Mouse (Mus musculus): ENCODE measurements around the gene Fuca1. TPM values are rescaled to one million over a fixed set of nuclear protein-coding genes. Genes with fewer than 3 reads are reported as not detected.
A peak's percentile ranks its signal among the peaks of the same experiment; 100 is the strongest.
"Not testable (repeated sequence)": the region's sequence is repeated elsewhere in the genome, so short reads cannot be mapped to it uniquely, and the experiment has no call there.

The Fuca1 gene
- total RNA-seq, 1 experiment from 2014 or later = 93.9 TPM

DNA sequence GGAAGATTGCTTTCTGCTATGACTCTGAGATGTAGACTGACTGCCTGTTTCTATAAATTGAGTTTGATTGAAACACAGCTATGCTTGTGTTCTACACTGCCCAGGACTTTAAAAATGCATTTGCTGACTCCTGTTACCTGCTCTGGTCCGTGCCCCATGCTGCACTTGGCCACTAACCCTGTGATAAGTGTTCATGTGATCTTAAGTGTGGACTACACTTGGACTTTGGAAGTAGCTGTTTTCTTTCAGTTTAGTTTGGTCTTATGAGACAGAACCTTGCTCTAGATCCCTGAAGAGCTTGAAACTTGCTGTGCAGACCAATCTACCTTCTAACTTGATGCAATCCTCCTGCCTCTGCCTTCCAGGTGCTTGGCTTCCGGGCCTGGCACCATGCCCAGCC, 3.9 kb downstream of the Fuca1 start:
- DNase-seq = no peak

- DNase-seq = no peak
Measured at GRCm38 (mm10) chr4:135925341-135925740, 4.8 kb downstream of the Fuca1 start.

GRCm38 (mm10) chr4:135926195-135926808, 5.8 kb downstream of the Fuca1 start:
- DNase-seq = no peak

- DNase-seq = no peak
Measured at GRCm38 (mm10) chr4:135926861-135927260, 6.3 kb downstream of the Fuca1 start.

GRCm38 (mm10) chr4:135928376-135928775, 7.8 kb downstream of the Fuca1 start:
- no peak for DNase-seq

DNA sequence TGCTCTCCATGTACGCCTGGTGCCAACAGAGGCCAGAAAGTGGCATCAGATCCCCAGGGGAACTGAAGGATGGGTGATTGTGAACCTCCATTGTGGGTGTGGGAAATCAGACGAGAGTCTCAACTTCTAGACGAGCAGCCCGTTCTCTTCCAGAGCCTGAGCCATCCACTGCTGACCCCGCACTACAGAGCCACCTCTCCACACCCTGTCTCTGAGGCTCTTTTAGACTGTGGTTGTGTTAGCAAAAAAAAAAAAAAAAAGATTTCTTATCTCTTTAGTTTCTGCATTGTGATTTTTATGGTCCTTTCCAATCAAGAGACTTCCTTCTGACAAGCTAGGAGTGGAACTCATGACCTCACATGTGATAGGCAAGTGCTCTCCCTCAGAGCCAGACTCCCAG, 8.9 kb downstream of the Fuca1 start:
- DNase-seq = no peak

DNA sequence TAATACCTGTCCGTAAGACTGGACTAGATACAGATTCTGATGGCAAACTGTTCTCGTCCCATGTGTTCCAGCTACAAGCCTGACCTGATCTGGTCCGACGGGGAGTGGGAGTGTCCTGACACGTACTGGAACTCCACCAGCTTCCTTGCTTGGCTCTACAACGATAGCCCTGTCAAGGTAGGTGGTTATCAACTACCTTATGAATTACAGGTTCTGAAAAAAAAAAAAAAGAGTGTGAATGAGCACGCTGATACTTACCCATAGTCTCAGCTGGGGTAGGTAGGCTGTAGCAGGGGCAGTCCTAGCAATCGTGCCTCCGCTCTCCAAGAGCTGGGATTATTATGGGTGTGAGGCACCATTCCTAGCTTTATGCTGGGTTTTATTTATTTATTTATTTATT, 9.3 kb downstream of the Fuca1 start:
- no peak for DNase-seq

- DNase-seq = no peak
Measured at GRCm38 (mm10) chr4:135930239-135930638, 9.7 kb downstream of the Fuca1 start.

- no peak for DNase-seq
Measured at GRCm38 (mm10) chr4:135931832-135932231, 11.3 kb downstream of the Fuca1 start.

- DNase-seq = no peak
Measured at GRCm38 (mm10) chr4:135934708-135935500, 14.4 kb downstream of the Fuca1 start.

DNA sequence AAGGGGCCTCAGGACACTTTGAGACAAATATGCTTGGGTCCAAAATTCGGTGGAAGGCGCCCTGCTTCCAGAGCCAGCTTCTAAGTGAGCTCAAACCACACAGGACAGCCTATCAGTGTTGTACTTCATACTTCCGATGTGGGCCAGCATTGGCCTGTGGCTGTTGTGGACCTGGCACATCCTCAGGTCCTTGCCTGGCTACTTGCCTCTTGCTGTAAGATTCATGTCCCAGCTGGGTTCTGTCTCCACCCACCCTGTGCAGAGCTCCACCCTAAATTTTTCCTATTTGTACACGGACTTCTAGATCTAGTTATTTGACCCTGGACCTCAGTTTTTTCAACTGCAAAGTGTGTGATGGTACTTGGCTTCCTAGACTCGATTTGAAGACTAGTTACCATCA, 15.0 kb downstream of the Fuca1 start:
- DNase-seq = no peak

- DNase-seq = no peak
Measured at GRCm38 (mm10) chr4:135938858-135939257, 18.3 kb downstream of the Fuca1 start.

DNA sequence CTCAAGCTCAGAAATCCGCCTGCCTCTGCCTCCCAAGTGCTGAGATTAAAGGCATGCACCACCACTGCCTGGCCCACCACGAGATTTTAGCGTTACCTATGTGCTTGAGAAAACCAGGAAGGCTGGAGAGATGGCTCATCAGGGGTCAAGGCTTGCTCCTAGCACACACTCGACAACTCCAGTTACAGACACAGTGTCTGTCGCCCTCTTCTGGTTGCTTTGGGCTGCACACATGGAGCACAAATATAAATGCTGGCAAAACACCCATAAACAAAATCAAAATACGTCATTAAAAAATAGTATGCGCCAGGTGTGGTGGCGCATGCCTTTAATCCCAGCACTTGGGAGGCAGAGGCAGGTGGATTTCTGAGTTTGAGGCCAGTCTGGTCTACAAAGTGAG, 20.5 kb downstream of the Fuca1 start:
- not testable (repeated sequence) for DNase-seq

GRCm38 (mm10) chr4:135942193-135942592, 21.7 kb downstream of the Fuca1 start:
- DNase-seq = no peak

DNA sequence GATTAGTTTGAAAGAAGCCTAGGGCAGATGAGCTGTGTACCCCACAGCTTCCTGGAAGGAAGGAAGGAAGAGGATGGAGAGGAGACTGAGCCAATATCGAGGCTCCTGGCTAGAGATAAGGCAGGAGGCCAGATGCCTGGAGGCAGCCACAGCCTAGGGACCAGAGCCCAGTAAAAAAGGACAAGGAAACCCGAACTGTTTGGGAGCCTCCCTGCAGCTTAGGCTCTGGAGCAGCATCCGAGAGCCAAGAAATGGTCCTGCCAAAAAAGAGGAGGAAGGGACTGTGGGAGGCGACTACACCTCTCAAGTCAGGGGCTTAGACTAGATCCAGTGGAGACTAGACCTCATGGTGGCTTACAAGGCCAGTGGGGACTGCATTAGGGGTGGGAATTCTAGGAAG, 22.9 kb downstream of the Fuca1 start:
- DNase-seq = no peak

- no peak for DNase-seq
Measured at GRCm38 (mm10) chr4:135945706-135946105, 25.2 kb downstream of the Fuca1 start.

DNA sequence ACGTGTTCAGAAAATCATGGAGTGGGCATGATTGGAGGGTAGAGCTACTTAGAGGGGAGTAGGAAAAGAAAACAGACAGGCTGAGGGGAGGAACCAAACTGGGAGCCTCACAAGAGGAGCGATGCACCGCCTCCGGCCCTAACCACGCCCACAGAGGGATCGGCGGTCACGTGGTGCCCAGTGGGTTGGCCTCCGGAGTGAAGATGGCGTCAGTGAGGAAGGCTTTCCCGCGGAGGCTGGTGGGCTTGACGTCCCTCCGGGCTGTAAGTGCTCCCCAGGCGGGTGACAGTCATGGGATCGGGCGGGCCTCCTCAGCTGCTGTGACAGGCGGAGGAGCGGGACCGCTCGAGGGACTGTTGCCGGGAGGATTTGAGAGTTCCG, 25.7 kb downstream of the Fuca1 start, which contains the start of gene Hmgcl:
Hmgcl (plus strand) TSS at position 171 of the 381 bp plus-strand sequence.
- peak; percentile 95 for DNase-seq

GRCm38 (mm10) chr4:135946659-135947301, 26.2 kb downstream of the Fuca1 start:
- DNase-seq = no peak

- DNase-seq = no peak
Measured at GRCm38 (mm10) chr4:135948142-135948541, 27.6 kb downstream of the Fuca1 start.

DNA sequence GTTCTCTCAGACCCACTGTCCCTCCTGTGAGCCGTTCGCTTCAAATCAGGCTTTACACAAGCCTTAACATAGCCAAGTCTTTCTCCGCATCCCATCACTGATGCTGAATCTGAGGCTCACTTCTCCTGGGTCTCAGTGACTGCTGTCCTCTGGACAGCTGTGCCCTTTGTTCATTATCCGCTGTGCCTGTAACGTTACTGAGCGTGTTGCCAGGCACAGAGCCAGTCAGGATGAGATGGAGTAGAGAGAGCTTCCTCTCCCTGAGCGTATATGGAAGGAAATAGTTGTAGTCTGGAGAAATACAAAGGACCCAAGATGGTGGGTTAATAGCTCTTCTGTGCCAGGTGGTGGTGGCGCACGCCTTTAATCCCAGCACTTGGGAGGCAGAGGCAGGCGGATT, 28.9 kb downstream of the Fuca1 start:
- DNase-seq = no peak

DNA sequence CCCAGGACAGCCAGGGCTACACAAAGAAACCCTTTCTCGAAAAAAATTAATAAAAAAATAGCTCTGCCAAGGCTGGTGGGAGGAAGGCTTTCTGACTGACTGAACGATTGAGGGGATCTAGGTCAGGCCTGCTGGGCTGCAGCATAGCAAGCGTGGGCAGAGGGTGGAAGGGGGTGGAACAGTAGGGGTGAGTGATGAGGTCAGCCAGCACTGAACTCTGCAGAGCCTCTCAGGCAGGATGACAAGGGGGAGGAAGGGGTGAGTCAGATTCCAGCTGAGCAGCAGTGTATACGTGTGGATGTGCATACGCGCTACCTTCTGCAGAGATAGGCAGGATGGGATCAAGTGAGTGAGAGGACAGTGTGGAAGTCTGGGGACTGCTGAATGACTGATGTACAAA, 29.4 kb downstream of the Fuca1 start:
- DNase-seq = no peak

DNA sequence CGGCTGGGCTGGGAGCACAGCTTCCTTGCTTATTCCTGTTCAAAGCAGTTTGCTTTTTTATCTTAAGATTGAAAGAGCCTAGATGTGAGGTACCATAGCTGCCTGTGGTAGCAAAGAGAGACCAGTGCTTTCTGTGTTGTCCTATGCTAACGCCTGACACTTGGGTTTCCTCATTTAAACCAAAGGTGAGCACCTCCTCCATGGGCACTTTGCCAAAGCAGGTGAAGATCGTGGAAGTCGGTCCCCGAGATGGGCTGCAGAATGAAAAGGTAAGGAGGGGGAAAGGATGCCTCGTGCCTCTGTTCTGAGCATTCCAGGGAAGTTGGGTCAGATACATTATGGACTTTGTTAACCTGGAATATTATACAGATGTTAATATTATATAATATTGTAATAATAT, 29.8 kb downstream of the Fuca1 start:
- DNase-seq = no peak

- DNase-seq = no peak
Measured at GRCm38 (mm10) chr4:135951505-135951904, 31.0 kb downstream of the Fuca1 start.

Data from adrenal gland, postnatal 25 days (tissue).